ENCODE assay signal across 8 mouse cellular contexts in the genomic region with DNA sequence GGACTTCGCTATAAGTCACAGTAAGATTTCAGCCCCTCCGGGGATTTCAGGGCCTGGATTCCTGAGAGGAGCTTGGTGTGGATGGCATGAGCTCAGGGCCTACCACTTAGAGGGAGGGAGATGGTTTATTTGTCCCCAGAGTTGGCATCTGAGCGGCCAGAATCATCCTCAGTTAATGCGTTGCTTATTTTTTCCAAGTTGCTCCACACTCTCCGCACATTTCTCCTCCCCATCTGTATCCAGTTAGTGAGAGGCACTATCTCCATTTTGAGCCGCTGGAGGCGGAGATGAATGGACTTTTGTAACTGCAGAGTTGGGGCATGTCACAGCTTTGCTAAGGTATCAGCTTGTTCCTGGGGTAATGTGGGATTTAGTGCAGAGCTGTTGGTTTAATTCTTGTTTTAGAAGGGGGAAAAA. TPM values are rescaled to one million over a fixed set of nuclear protein-coding genes. Genes with fewer than 3 reads are reported as not detected.
DNase-seq lines count a peak whose midpoint lies in the region; ATAC-seq and TF ChIP-seq lines count a peak whose summit lies in the region.

No protein-coding gene starts in this region.

- no peaks in the 10 kb centered on the region for H3K36me3 ChIP-seq in thymus, adult 2 months (ENCODE audit: control insufficient read depth, insufficient read depth, low read length)
- H3K36me3 ChIP-seq in limb, embryonic 15.5 days, result no peaks in the 10 kb centered on the region

- no peak for TF ChIP-seq CTCF in thymus, adult 2 months (IDR thresholded peaks at IDR 0.05; ENCODE audit: borderline replicate concordance, control insufficient read depth, extremely low read depth, insufficient read depth, low read length, poor library complexity)

- no peak for ATAC-seq in limb, embryonic 15.5 days (ENCODE audit: insufficient number of reproducible peaks, low FRiP score, low TSS enrichment, low read depth)

- H3K27ac ChIP-seq in thymus, adult 2 months (ENCODE audit: control insufficient read depth, insufficient read depth, low read length), result peak overlapping the region; percentile 62; the same call in 1 of the 2 replicates
- peak overlapping the region; percentile 96 for H3K27ac ChIP-seq in limb, embryonic 15.5 days

- peak overlapping the region; percentile 98 for H3K9ac ChIP-seq in limb, embryonic 15.5 days

- DNase-seq in adrenal gland, adult 2 months, result peak; percentile 34
- no peak for DNase-seq in adrenal gland, adult 8-10 months
- DNase-seq in thymus, adult 2 months, result no peak
- DNase-seq in thymus, postnatal 4 days, result no peak
- no peak for DNase-seq in right cerebral cortex, postnatal 10 days (ENCODE audit: low spot score in 2 of 2)
- no peak for DNase-seq in left cerebral cortex, postnatal 36 days (ENCODE audit: low spot score in 2 of 2)
- no peak for DNase-seq in gastrocnemius, postnatal 25 days

- no peak for TF ChIP-seq POLR2A in thymus, adult 2 months (IDR thresholded peaks at IDR 0.05; ENCODE audit: control insufficient read depth, extremely low read depth, insufficient read depth, low read length, poor library complexity)

- H3K27me3 ChIP-seq in thymus, adult 2 months (ENCODE audit: control insufficient read depth, insufficient read depth, low read length), result no peaks in the 10 kb centered on the region
- H3K27me3 ChIP-seq in limb, embryonic 15.5 days, result no peaks in the 10 kb centered on the region

- H3K4me3 ChIP-seq in thymus, adult 2 months (ENCODE audit: control insufficient read depth, insufficient read depth, low read length), result peak overlapping the region; percentile 91
- peak overlapping the region; percentile 83 for H3K4me3 ChIP-seq in limb, embryonic 15.5 days

- H3K9me3 ChIP-seq in limb, embryonic 15.5 days, result no peaks in the 10 kb centered on the region

- intact Hi-C loops in left cerebral cortex, postnatal 36 days (cut with DNase I), result no loop called here

- peak overlapping the region; percentile 77 for H3K4me2 ChIP-seq in limb, embryonic 15.5 days

- WGBS in thymus, adult 2 months, result 21% methylated on average over 7 of the region's 7 CpGs
- WGBS in limb, embryonic 15.5 days, result 1% methylated on average over 7 of the region's 7 CpGs

- H3K4me1 ChIP-seq in thymus, adult 2 months (replicated peaks; ENCODE audit: control insufficient read depth, insufficient read depth, low read length), result peaks cover 28% of the 10 kb centered on the region
- peaks cover 51% of the 10 kb centered on the region for H3K4me1 ChIP-seq in limb, embryonic 15.5 days

RNA-seq across cellular contexts. Expression of a gene that starts 49.3 kb away (rescaled TPM):
- total RNA-seq in adrenal gland, adult 2 months (2021), result not detected
- polyA plus RNA-seq in adrenal gland, adult 2 months (2012; rRNA removed), result not detected in 2 replicates
- not detected for total RNA-seq in adrenal gland, adult 8-10 months (2022)
- 0.51 and 0.73 TPM in 2 replicates for polyA plus RNA-seq in thymus, adult 2 months (2012; rRNA removed)
- polyA plus RNA-seq in limb, embryonic 15.5 days (2015; fragmentation: Nextera tagmentation; extraction: Ambion mirVana), result 0.14 TPM in 1 of 2 replicates, not detected in the other
- not detected for total RNA-seq in left cerebral cortex, postnatal 36 days (2021)
- total RNA-seq in gastrocnemius, postnatal 25 days (2021), result not detected
